Mouse (Mus musculus) CH12.LX (cell line): ENCODE measurements around the gene Rgs16. TPM values are rescaled to one million over a fixed set of nuclear protein-coding genes. Genes with fewer than 3 reads are reported as not detected.

ENCODE experiments used
- DNase-seq: peaks from one replicate; pipeline ENCODE4 v3.0.0-alpha.2; 2013; ENCODE audit errors: extremely low read depth
- H3K27ac ChIP-seq: 2 replicates; pipeline ENCODE4 v1.5.1; 2012; ENCODE audit warnings: low read depth, mild to moderate bottlenecking, control low read depth, moderate library complexity; ENCODE audit not compliant: insufficient read depth
- H3K27me3 ChIP-seq: replicated peaks from 2 replicates; pipeline ENCODE3; 2012; ENCODE audit warnings: inconsistent platforms
- H3K36me3 ChIP-seq, 2 experiments: replicated peaks in 1 of 2; 2 replicates each; pipeline versions ENCODE3 to v1.6.1; 2012; ENCODE audit warnings: inconsistent platforms in 1 of 2, low read length in 1 of 2, mild to moderate bottlenecking in 1 of 2, mixed read lengths in 1 of 2, moderate library complexity in 1 of 2; ENCODE audit not compliant: control insufficient read depth in 1 of 2, insufficient read depth in 1 of 2
- H3K4me1 ChIP-seq, 2 experiments: 2 replicates each; pipeline ENCODE4 v1.6.1; 2012; ENCODE audit warnings: inconsistent platforms in 1 of 2, moderate library complexity in 1 of 2; ENCODE audit not compliant: insufficient read depth in 2 of 2, control insufficient read depth in 1 of 2
- H3K4me2 ChIP-seq: 2 replicates; pipeline ENCODE4 v1.6.1; 2012; ENCODE audit warnings: low read depth, mild to moderate bottlenecking, control low read depth; ENCODE audit not compliant: poor library complexity, insufficient read depth, severe bottlenecking
- H3K4me3 ChIP-seq, 3 experiments: fragments of 150-350 bp in 1 of 3; sonication (generic) in 1 of 3; replicated peaks in 1 of 3; 2 replicates each; pipeline versions ENCODE3 to v1.5.1; 2011 to 2012; ENCODE audit warnings: low read depth in 2 of 3, low read length in 2 of 3, mild to moderate bottlenecking in 2 of 3, moderate library complexity in 2 of 3, control low read depth in 1 of 3, improper control_type of control experiment in 1 of 3, inconsistent platforms in 1 of 3, mixed read lengths in 1 of 3; ENCODE audit not compliant: poor library complexity in 1 of 3
- H3K79me2 ChIP-seq: replicated peaks from 2 replicates; pipeline ENCODE4 v1.6.1; 2012; ENCODE audit warnings: mild to moderate bottlenecking, moderate library complexity; ENCODE audit not compliant: control insufficient read depth, poor library complexity, insufficient read depth, severe bottlenecking; ENCODE audit errors: extremely low read depth
- H3K9ac ChIP-seq: 2 replicates; pipeline ENCODE4 v1.6.1; 2012; ENCODE audit warnings: low read depth, mild to moderate bottlenecking, control low read depth, moderate library complexity; ENCODE audit not compliant: insufficient read depth
- H3K9me3 ChIP-seq: replicated peaks from 2 replicates; pipeline ENCODE3; 2012; ENCODE audit warnings: low read length, inconsistent platforms, mixed read lengths
- BHLHE40 ChIP-seq: IDR thresholded peaks from 2 replicates; pipeline ENCODE4 v1.6.1; 2011; ENCODE audit warnings: mild to moderate bottlenecking, low read depth, low read length, improper control_type of control experiment
- ETS1 ChIP-seq: conservative IDR thresholded peaks from 2 replicates; pipeline ENCODE4 v1.6.1; 2012; ENCODE audit warnings: low read depth, mild to moderate bottlenecking, inconsistent platforms, low read length, improper control_type of control experiment, moderate library complexity
- GABPA ChIP-seq: IDR thresholded peaks from 2 replicates; pipeline ENCODE4 v1.6.1; 2012; ENCODE audit warnings: low read depth, low read length, improper control_type of control experiment, inconsistent platforms; ENCODE audit not compliant: insufficient replicate concordance
- IRF4 ChIP-seq: IDR thresholded peaks from 2 replicates; pipeline ENCODE4 v1.6.1; 2014; ENCODE audit warnings: low read depth, mild to moderate bottlenecking, inconsistent platforms, low read length, improper control_type of control experiment
- JUN ChIP-seq: IDR thresholded peaks from 2 replicates; pipeline ENCODE4 v1.6.1; 2011; ENCODE audit warnings: low read depth, mild to moderate bottlenecking, low read length, improper control_type of control experiment, moderate library complexity; ENCODE audit not compliant: insufficient read depth
- KAT2A ChIP-seq: IDR thresholded peaks from 2 replicates; pipeline ENCODE4 v1.6.1; 2012; ENCODE audit warnings: low read length, improper control_type of control experiment, inconsistent platforms; ENCODE audit not compliant: insufficient replicate concordance
- MXI1 ChIP-seq: IDR thresholded peaks from 2 replicates; pipeline ENCODE4 v1.6.1; 2011; ENCODE audit warnings: mild to moderate bottlenecking, low read depth, low read length, improper control_type of control experiment
- MYC ChIP-seq: IDR thresholded peaks from 2 replicates; pipeline ENCODE4 v1.6.1; 2011; ENCODE audit warnings: low read depth, mild to moderate bottlenecking, improper control_type of control experiment, low read length
- NRF1 ChIP-seq: IDR thresholded peaks from 2 replicates; pipeline ENCODE4 v1.6.1; 2014; ENCODE audit warnings: low read depth, mild to moderate bottlenecking, inconsistent platforms, low read length, improper control_type of control experiment, moderate library complexity
- PAX5 ChIP-seq: IDR thresholded peaks from 2 replicates; pipeline ENCODE4 v1.6.1; 2012; ENCODE audit warnings: low read length, inconsistent platforms, mixed read lengths
- POLR2A ChIP-seq: IDR thresholded peaks from 2 replicates; pipeline ENCODE4 v1.6.1; 2011; ENCODE audit warnings: low read depth, mild to moderate bottlenecking, improper control_type of control experiment, low read length
- POLR2AphosphoS2 ChIP-seq: IDR thresholded peaks from 2 replicates; pipeline ENCODE4 v1.6.1; 2011; ENCODE audit warnings: low read depth, low read length, improper control_type of control experiment
- SMC3 ChIP-seq: IDR thresholded peaks from 2 replicates; pipeline ENCODE4 v1.6.1; 2011; ENCODE audit warnings: low read depth, low read length, improper control_type of control experiment
- TBP ChIP-seq: conservative IDR thresholded peaks from 2 replicates; pipeline ENCODE4 v1.6.1; 2011; ENCODE audit warnings: low read depth, low read length, improper control_type of control experiment
- USF2 ChIP-seq: conservative IDR thresholded peaks from 2 replicates; pipeline ENCODE4 v1.6.1; 2011; ENCODE audit warnings: low read depth, low read length, improper control_type of control experiment
- dilution Hi-C: fragments of 300-500 bp; cut with MboI; formaldehyde crosslinking; loops from 2 replicates; pipeline ENCODE4 v1.14.3; 2020; ENCODE audit warnings: low sequenced_read_pairs; ENCODE audit not compliant: extremely low pct_unique_long_range_greater_than_20kb, extremely low pct_ligation_motif_present
- in situ Hi-C: fragments of 300-500 bp; cut with MboI; formaldehyde crosslinking; loops from 3 replicates; pipeline ENCODE4 v1.14.3; 2019; ENCODE audit warnings: low sequenced_read_pairs, low pct_ligation_motif_present, low pct_unique_long_range_greater_than_20kb, mixed read lengths
- polyA plus RNA-seq: library from polyadenylated mRNA; unstranded; fragments of >175 nt; gene quantifications from 2 replicates; pipeline ENCODE4 v1.2.1, GENCODE M21; 2012; ENCODE audit warnings: low read depth; ENCODE audit not compliant: insufficient read length
- total RNA-seq, 2 experiments: library from RNA; depleted of rRNA; stranded (reverse); fragments of 300-350 nt in 1 of 2; fragments of >200 nt in 1 of 2; gene quantifications; 2 replicates each; pipeline ENCODE4 v1.2.3; 2012 to 2014

The Rgs16 gene
- total RNA-seq (2012; rRNA removed), result 0.21 and 0.25 TPM in 2 replicates
- total RNA-seq (2014; rRNA removed), result 0.15 TPM in 2 replicates
- 0.26 TPM in 1 of 2 replicates, not detected in the other for polyA plus RNA-seq

- H3K27ac ChIP-seq, result no peak within 1 kb of the TSS
- H3K4me3 ChIP-seq, result peak within 1 kb of the TSS in 1 of 3 experiments; percentile 18
- H3K36me3 ChIP-seq, result no peaks in the 10 kb centered on the region
- H3K9ac ChIP-seq, result no peak within 1 kb of the TSS
- dilution Hi-C loops (no loop called here), in situ Hi-C loops (no loop called here)
- no peaks in the 10 kb centered on the region for H3K79me2 ChIP-seq
- H3K27me3 ChIP-seq, result no peaks in the 10 kb centered on the region
- H3K4me1 ChIP-seq, result peaks cover 0 to 10% of the 10 kb centered on the region in 2 experiments; a peak in 2 of 4 replicates
- TF ChIP-seq JUN (no peak), MYC (no peak), IRF4 (no peak), GABPA (no peak), MXI1 (no peak), NRF1 (0 out of 2 replicates have a peak, but pooled peaks have one; percentile 45), TBP (no peak), POLR2A (peak; percentile 36; the same call in 1 of the 2 replicates), SMC3 (no peak), BHLHE40 (peak; percentile 26; the same call in 1 of the 2 replicates)
- H3K4me2 ChIP-seq, result peak within 1 kb of the TSS; percentile 51
- DNase-seq, result no peak
- no peaks in the 10 kb centered on the region for H3K9me3 ChIP-seq
Measured at GRCm38 (mm10) chr1:153740145-153740544, at the start of gene Rgs16. TSS of gene Rgs16 (plus strand) at chr1:153740349.

GRCm38 (mm10) chr1:153692526-153692925 lies 47.6 kb upstream of the Rgs16 start:
- dilution Hi-C loops (no loop called here), in situ Hi-C loops (no loop called here)
- Histone ChIP-seq H3K9me3 (no peaks in the 10 kb centered on the region), H3K4me3 (no peak overlapping the region), H3K27ac (no peak overlapping the region), H3K79me2 (no peaks in the 10 kb centered on the region), H3K4me1 (peaks cover 6 to 35% of the 10 kb centered on the region in 2 experiments), H3K27me3 (peaks cover 15% of the 10 kb centered on the region), H3K4me2 (no peak overlapping the region), H3K9ac (no peak overlapping the region), H3K36me3 (no peaks in the 10 kb centered on the region)
- DNase-seq, result no peak
- no peak for TF ChIP-seq ETS1
- no peak for TF ChIP-seq POLR2A
- TF ChIP-seq BHLHE40, result no peak
- no peak for TF ChIP-seq PAX5
- TF ChIP-seq POLR2AphosphoS2, result no peak
- TF ChIP-seq MXI1, result no peak
- no peak for TF ChIP-seq KAT2A
- TF ChIP-seq USF2, result no peak
